Mouse (Mus musculus) stomach, embryonic 14.5 days (tissue): ENCODE data around the gene Arhgap30. TPM values are rescaled to one million over a fixed set of nuclear protein-coding genes. Genes with fewer than 3 reads are reported as not detected.

Experiments
- ATAC-seq: fragments of 200-750 bp; cut with Nextera tagmentation; 2 replicates; pipeline ENCODE4 v1.8.0; 2017; ENCODE audit warnings: low read depth, moderate TSS enrichment; ENCODE audit not compliant: insufficient number of reproducible peaks, insufficient read depth, low FRiP score
- H3K27ac ChIP-seq: fragments of 300-500 bp; sonication (generic); 2 replicates; pipeline ENCODE4 v1.5.1; 2014; ENCODE audit warnings: mild to moderate bottlenecking, low read length, moderate library complexity, mixed read lengths
- H3K27me3 ChIP-seq: fragments of 300-500 bp; sonication (generic); 2 replicates; pipeline ENCODE4 v1.6.1; 2014; ENCODE audit warnings: low read length, control low read depth, mixed read lengths; ENCODE audit not compliant: control insufficient read depth, insufficient read depth
- H3K36me3 ChIP-seq: fragments of 300-500 bp; sonication (generic); 2 replicates; pipeline ENCODE4 v1.6.1; 2014; ENCODE audit warnings: mild to moderate bottlenecking, control low read depth, low read length, moderate library complexity, mixed read lengths; ENCODE audit not compliant: control insufficient read depth, insufficient read depth
- H3K4me1 ChIP-seq: fragments of 300-500 bp; sonication (generic); 2 replicates; pipeline ENCODE4 v1.6.1; 2014; ENCODE audit warnings: low read length, control low read depth, mixed read lengths; ENCODE audit not compliant: control insufficient read depth, insufficient read depth
- H3K4me2 ChIP-seq: fragments of 300-500 bp; sonication (generic); replicated peaks from 2 replicates; pipeline ENCODE4 v1.6.1; 2014; ENCODE audit warnings: low read depth, low read length, control low read depth
- H3K4me3 ChIP-seq: fragments of 300-500 bp; sonication (generic); 2 replicates; pipeline ENCODE4 v1.5.1; 2014; ENCODE audit warnings: low read depth, low read length, control low read depth
- H3K9ac ChIP-seq: fragments of 300-500 bp; sonication (generic); replicated peaks from 2 replicates; pipeline ENCODE4 v1.6.1; 2014; ENCODE audit warnings: low read depth, mild to moderate bottlenecking, control low read depth, low read length, moderate library complexity, mixed read lengths
- H3K9me3 ChIP-seq: fragments of 300-500 bp; sonication (generic); 2 replicates; pipeline ENCODE4 v1.6.1; 2016; ENCODE audit warnings: low read depth, low read length, control low read depth; ENCODE audit not compliant: control insufficient read depth
- WGBS: fragments of 180-500 bp; shearing (Covaris S2); extraction: QIAGEN DNeasy Blood & Tissue Kit; methylation state at CpG from one replicate; pipeline ENCODE4 v1.1.7; 2014; 5-methylcytosine and 5-hydroxymethylcytosine counted together
- polyA plus RNA-seq: library from polyadenylated mRNA; unstranded; fragments of >200 nt; fragmentation: Nextera tagmentation; extraction: Ambion mirVana; gene quantifications from 2 replicates; pipeline ENCODE4 v1.2.1, GENCODE M21; 2014

The Arhgap30 gene
- polyA plus RNA-seq, 1 experiment from 2014 or later = 0.67 TPM

DNA sequence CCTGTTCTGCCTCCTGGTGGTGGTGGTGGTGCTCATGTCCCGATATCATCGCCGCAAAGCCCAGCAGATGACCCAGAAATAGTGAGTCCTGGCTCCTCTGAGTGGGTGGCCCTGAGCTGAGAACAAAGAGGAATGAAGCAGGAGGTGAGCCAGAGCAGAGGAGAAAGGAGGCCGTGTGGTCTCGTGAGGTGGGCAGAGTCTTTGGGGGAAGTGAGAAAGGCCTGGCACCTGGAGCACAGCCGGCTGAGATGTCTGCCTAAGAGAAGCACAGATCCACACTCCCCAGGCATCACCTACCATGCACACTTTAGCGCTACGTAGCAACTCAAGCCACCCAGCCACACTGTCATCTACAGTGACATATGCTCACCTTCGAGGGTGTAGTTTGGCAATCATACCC, 3.6 kb upstream of the Arhgap30 start:
- Histone ChIP-seq H3K4me1 (peaks cover 3% of the 10 kb centered on the region; the same call in 1 of the 2 replicates), H3K27me3 (no peaks in the 10 kb centered on the region), H3K9me3 (no peaks in the 10 kb centered on the region), H3K36me3 (no peaks in the 10 kb centered on the region), H3K4me3 (no peak overlapping the region), H3K27ac (no peak overlapping the region), H3K4me2 (no peak overlapping the region), H3K9ac (no peak overlapping the region)
- ATAC-seq = no peak
- 67% methylated on average over 9 of the region's 9 CpGs for WGBS

DNA sequence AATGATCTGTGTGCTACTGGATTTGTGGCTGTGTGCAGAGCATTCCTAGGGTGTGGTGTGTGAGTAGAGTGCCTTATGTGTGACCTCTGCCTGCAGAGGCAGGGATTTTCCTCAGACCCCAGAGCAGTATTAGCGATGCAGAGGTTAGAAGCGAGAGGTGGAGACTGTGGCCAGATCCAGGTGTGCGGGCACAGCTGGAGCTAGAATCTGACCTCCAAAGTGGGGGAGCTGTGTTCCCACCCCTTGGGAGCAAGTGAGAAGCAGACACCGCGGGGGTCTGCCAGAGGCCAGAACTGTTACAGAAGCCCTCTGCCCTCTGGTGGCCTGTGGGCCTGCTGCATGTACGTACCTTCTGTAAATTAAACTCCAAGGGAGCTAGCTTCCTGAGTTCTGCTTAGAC, 1.7 kb upstream of the Arhgap30 start:
- ATAC-seq = 0 out of 2 replicates have a peak, but pooled peaks have one; percentile 34

GRCm38 (mm10) chr1:171390101-171390500, 1.3 kb downstream of the Arhgap30 start:
- 74% methylated on average over 4 of the region's 4 CpGs for WGBS
- Histone ChIP-seq H3K27ac (no peak overlapping the region; the same call in 1 of the 2 replicates), H3K9ac (no peak overlapping the region), H3K4me3 (no peak overlapping the region), H3K4me2 (no peak overlapping the region), H3K4me1 (peaks cover 3% of the 10 kb centered on the region; the same call in 1 of the 2 replicates), H3K27me3 (no peaks in the 10 kb centered on the region), H3K9me3 (no peaks in the 10 kb centered on the region), H3K36me3 (no peaks in the 10 kb centered on the region)
- no peak for ATAC-seq

More for the DNA sequence above, 1.7 kb upstream of the Arhgap30 start:
- no peak overlapping the region for H3K4me2 ChIP-seq
- H3K9me3 ChIP-seq = no peaks in the 10 kb centered on the region
- no peaks in the 10 kb centered on the region for H3K27me3 ChIP-seq
- no peaks in the 10 kb centered on the region for H3K36me3 ChIP-seq
- 19% methylated on average over 6 of the region's 6 CpGs for WGBS
- peaks cover 3% of the 10 kb centered on the region; the same call in 1 of the 2 replicates for H3K4me1 ChIP-seq
- no peak overlapping the region for H3K4me3 ChIP-seq
- H3K9ac ChIP-seq = no peak overlapping the region
- no peak overlapping the region for H3K27ac ChIP-seq

DNA sequence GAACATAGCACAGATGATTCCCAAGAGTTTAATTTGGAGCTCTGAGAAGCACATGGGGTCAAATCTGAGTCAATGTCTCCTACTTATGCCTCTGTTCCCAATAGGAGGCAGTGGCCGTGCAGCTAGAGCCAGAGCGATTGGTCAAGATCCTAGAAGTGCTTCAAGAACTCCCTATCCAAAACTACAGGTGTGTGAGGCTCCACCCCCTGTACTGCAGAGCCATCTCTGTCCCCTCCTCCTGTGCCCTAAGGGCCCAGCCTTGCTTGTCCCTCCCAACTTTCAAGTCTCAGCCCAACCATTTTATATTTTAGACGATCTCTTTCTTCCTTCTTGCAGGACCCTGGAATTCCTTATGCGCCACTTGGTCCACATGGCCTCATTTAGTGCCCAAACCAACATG, 13.1 kb downstream of the Arhgap30 start:
- Histone ChIP-seq H3K4me1 (no peaks in the 10 kb centered on the region), H3K9ac (no peak overlapping the region), H3K4me3 (no peak overlapping the region), H3K4me2 (no peak overlapping the region), H3K9me3 (no peaks in the 10 kb centered on the region), H3K27ac (no peak overlapping the region), H3K27me3 (no peaks in the 10 kb centered on the region), H3K36me3 (no peaks in the 10 kb centered on the region)
- WGBS = 76% methylated on average over 4 of the region's 4 CpGs
- no peak for ATAC-seq

- H3K36me3 ChIP-seq = no peaks in the 10 kb centered on the region
- no peak overlapping the region for H3K4me3 ChIP-seq
- H3K4me2 ChIP-seq = no peak overlapping the region
- H3K27me3 ChIP-seq = no peaks in the 10 kb centered on the region
- 82% methylated on average over 9 of the region's 9 CpGs for WGBS
- no peaks in the 10 kb centered on the region for H3K4me1 ChIP-seq
- H3K9ac ChIP-seq = no peak overlapping the region
- H3K9me3 ChIP-seq = no peaks in the 10 kb centered on the region
- H3K27ac ChIP-seq = no peak overlapping the region
- ATAC-seq = no peak
These were observed 14.2 kb downstream of the Arhgap30 start for GRCm38 (mm10) chr1:171402991-171403390.

DNA sequence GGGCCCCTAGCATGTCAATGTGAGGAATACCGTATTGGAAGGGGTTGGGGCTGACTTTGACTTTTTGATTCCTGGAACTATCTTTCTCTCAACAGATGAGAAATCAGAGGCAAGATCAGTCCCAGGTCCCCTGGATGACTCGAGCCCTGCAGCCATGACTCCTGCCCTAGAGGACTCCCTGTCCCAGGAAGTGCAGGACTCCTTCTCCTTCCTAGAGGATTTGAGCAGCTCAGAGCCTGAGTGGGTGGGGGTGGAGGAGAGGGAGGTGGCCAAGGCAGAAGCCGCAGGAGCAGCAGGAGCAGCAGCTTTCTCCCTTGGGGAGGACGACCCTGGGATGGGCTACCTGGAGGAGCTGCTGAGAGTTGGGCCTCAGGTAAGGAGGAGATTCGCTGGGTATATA, 18.5 kb downstream of the Arhgap30 start:
- WGBS = 66% methylated on average over 5 of the region's 5 CpGs
- no peak overlapping the region for H3K9ac ChIP-seq

DNA sequence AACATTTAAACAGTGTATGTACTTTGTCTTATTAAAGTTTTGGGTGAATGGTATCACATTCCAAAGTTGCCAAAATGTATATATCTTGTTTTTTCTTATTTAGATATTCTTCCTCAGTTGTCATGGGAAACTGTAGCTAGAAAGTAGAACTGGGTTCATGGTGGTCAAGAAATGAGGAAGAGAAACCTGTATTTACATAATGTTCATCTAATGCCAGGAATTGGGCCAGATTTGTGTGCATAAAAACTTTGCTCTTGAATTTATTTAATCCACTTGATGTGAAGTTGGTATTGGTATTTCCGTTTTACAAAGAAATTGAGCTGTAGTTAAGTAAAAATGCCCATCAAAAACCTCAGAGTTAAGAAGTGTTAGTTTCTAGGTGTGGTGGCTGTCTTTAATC, 21.5 kb downstream of the Arhgap30 start:
- Histone ChIP-seq H3K4me1 (peaks cover 15% of the 10 kb centered on the region), H3K9me3 (no peaks in the 10 kb centered on the region), H3K4me3 (no peak overlapping the region), H3K27me3 (no peaks in the 10 kb centered on the region), H3K4me2 (no peak overlapping the region), H3K27ac (no peak overlapping the region), H3K9ac (no peak overlapping the region), H3K36me3 (peaks cover 6% of the 10 kb centered on the region; the same call in 1 of the 2 replicates)
- no peak for ATAC-seq
- 93% methylated on average over 1 of the region's 1 CpGs for WGBS

More for the DNA sequence above, 18.5 kb downstream of the Arhgap30 start:
- Histone ChIP-seq H3K4me1 (no peaks in the 10 kb centered on the region), H3K27ac (no peak overlapping the region), H3K36me3 (no peaks in the 10 kb centered on the region), H3K4me2 (no peak overlapping the region), H3K27me3 (no peaks in the 10 kb centered on the region), H3K9me3 (no peaks in the 10 kb centered on the region), H3K4me3 (no peak overlapping the region)
- ATAC-seq = no peak

- H3K9me3 ChIP-seq = no peaks in the 10 kb centered on the region
- H3K27ac ChIP-seq = peak within 1 kb of the TSS; percentile 83
- ATAC-seq = peak; percentile 96
- peaks cover 13% of the 10 kb centered on the region for H3K36me3 ChIP-seq
- no peaks in the 10 kb centered on the region for H3K27me3 ChIP-seq
- peaks cover 15% of the 10 kb centered on the region for H3K4me1 ChIP-seq
- WGBS = under 1% methylated on average over 36 of the region's 36 CpGs
- H3K4me2 ChIP-seq = peak within 1 kb of the TSS; percentile 49
- peak within 1 kb of the TSS; percentile 71 for H3K9ac ChIP-seq
- H3K4me3 ChIP-seq = peak within 1 kb of the TSS; percentile 85
These were observed 22.3 kb downstream of the Arhgap30 start, which contains the start of gene Usf1 for GRCm38 (mm10) chr1:171410947-171411484. Gene Usf1 (plus strand): TSS chr1:171411313.

GRCm38 (mm10) chr1:171411492-171411941, 22.8 kb downstream of the Arhgap30 start:
- Histone ChIP-seq H3K9me3 (no peaks in the 10 kb centered on the region), H3K36me3 (peaks cover 18% of the 10 kb centered on the region), H3K4me1 (peaks cover 15% of the 10 kb centered on the region), H3K27me3 (no peaks in the 10 kb centered on the region), H3K4me3 (peak overlapping the region; percentile 85), H3K27ac (peak overlapping the region; percentile 83), H3K4me2 (peak overlapping the region; percentile 49), H3K9ac (peak overlapping the region; percentile 71)
- peak; percentile 77 for ATAC-seq
- under 1% methylated on average over 37 of the region's 39 CpGs for WGBS
